Mouse (Mus musculus): ENCODE measurements around the gene Rap1a.

DNA sequence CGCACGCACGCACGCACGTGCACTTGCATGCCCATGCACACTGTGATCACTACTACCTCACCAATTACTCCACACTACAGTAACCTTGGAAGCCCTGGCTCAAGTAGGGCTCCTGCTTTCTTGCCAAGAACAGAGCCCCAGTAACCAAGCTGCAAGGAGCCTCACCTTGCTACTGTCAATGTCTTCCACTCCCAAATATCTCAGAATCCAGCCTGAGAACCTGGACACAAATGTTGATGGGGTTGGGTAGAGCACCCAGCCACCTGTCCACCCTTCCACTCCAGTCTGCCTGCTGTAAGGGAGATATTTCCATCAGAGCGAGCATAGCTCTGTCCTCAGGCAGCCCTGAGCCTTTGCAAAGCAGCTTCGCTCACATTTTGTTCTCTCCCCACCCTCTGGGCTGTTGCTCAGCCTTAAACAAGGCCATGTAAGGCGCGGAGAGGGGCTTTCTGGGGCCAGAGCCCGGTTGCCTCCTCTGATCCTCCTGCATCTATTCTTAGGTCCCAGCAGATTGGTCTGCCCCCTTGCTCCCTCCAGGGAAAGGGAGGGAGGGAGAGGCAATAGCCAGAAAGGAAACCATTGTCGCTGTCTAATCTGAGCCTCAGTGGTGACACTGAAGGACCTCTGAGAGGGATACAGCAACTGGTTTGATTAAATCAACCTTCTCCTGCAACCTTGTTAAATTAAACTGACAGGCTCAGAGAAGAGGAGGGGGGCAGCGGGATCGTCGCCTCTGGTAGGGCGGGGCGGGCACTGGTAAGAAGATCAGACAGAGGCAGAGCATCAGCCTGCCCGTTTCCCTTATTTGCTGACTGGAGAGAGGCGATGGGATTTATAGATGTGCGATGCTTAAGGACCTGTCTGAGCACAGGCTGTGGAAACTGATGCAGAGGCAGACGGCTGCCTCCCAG lies 105.4 kb downstream of the Rap1a start:
- TF ChIP-seq CTCF (IDR thresholded peaks at IDR 0.05; ENCODE audit: control insufficient read depth, insufficient read depth, insufficient replicate concordance, low read depth, low read length) (no peak), POLR2A (IDR thresholded peaks at IDR 0.05; ENCODE audit: control insufficient read depth, low read depth, low read length) (no peak)

All from testis, adult 2 months (tissue).